Mouse (Mus musculus) kidney, adult 18-20 months (tissue): ENCODE measurements around the gene B230104I21Rik.

ENCODE experiments used
- DNase-seq: peaks from one replicate; pipeline ENCODE4 v3.0.0; 2021

The B230104I21Rik gene

DNA sequence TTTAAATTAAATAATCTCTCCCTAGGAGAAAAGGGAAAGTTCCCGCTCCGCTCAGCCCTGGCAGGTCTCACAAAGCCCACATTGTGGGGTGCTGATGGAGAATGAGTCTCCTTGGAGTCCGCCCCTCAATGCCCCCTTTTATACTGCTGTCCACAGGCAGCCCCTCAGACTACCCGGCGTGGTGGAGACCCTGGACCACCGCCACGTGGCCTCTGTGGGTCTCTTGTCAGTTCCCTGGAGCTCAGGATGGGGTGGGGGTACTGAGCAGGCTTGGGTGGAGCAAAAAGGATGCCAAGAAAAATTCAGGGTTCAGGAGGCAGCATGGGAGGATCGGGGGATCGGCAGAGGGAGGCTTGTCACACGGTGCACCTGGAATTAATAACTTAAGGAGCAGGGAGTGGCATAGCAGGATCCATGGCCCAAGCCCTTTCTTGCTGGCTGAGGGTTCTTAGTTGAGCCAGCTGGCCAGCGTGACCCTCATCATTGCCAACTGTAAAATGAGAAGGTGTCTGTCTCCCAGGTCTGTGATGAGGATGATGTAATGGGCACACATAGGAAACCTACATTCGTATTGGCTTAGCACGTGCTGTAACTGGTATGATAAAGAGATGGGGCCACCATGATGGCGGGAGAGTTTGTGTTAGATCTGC is 60.9 kb downstream of the B230104I21Rik start:
- DNase-seq: no peak
